Mouse (Mus musculus): ENCODE measurements around the gene Gabpb2. TPM values are rescaled to one million over a fixed set of nuclear protein-coding genes. Genes with fewer than 3 reads are reported as not detected.

Gabpb2 gene
- polyA plus RNA-seq (2015; fragmentation: Nextera tagmentation; extraction: Ambion mirVana): 4.3 and 4.7 TPM in 2 replicates

DNA sequence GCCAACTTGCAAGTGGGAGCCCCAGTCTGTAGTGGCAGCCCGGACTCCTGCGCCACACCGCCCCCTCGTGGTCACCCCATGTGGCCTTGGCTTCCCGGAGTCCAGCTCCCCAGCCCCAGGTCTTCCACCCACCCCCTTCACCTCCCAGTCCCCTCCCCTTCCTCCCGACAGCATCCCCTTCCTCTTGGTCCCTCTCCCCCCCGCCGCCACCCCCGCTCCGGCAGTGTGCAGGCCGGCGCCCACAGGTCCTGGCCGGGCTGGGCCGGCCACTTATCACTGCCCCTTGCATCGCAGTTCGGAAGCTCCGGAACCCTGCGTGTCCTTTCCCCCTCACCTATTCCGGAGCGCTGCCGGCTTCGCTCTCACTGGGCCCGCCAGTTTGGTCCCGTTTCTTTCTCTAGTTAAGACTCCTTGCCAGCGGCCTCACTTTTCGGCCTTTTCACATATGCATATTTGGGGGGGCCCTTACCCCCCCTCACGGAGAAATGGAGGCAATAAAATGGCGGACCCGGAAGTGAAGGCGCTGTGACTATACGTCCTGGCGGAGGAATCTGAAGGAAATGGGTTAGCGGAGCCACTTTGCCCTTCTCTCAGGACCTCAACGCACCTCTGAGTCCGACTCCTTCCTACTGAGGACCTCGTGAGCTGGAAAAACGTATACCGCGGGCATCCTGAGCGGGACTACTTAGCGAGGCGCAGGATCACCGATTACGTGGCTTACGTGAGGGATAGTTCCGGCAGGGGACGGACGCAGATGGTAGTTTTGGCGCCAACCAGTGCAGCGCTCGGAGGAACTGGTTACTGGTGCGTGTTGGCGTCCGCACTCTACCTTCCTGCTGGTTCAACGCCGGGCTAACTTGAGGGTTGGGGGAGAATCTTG is at the start of gene Gabpb2:
Gene Gabpb2, minus strand, starts transcription at position 662 of the 880 bp plus-strand sequence.
- 2% methylated on average over 56 of the region's 56 CpGs for WGBS
- TF ChIP-seq CTCF (IDR thresholded peaks at IDR 0.05) (peak; percentile 92), EP300 (IDR thresholded peaks at IDR 0.05) (peak; percentile 51; the same call in 1 of the 2 replicates)
- Histone ChIP-seq H3K9me3 (ENCODE audit: low read length) (no peaks in the 10 kb centered on the region), H3K4me2 (replicated peaks; ENCODE audit: low read depth, low read length) (peak within 1 kb of the TSS; percentile 59), H3K27me3 (replicated peaks; ENCODE audit: insufficient read depth, low read length) (no peaks in the 10 kb centered on the region), H3K9ac (replicated peaks; ENCODE audit: low read depth) (peak within 1 kb of the TSS; percentile 78), H3K36me3 (ENCODE audit: insufficient read depth, low read length) (0 out of 2 replicates have a peak, but pooled peaks cover 4% of the 10 kb centered on the region), H3K4me3 (ENCODE audit: low read depth, low read length) (peak within 1 kb of the TSS; percentile 85), H3K27ac (ENCODE audit: low read length) (peak within 1 kb of the TSS; percentile 99), H3K4me1 (ENCODE audit: insufficient read depth, low read depth, low read length) (peaks cover 14% of the 10 kb centered on the region; the same call in 1 of the 2 replicates)
- peak; percentile 94 for ATAC-seq
- DNase-seq (ENCODE audit: low spot score): peak; percentile 97

DNA sequence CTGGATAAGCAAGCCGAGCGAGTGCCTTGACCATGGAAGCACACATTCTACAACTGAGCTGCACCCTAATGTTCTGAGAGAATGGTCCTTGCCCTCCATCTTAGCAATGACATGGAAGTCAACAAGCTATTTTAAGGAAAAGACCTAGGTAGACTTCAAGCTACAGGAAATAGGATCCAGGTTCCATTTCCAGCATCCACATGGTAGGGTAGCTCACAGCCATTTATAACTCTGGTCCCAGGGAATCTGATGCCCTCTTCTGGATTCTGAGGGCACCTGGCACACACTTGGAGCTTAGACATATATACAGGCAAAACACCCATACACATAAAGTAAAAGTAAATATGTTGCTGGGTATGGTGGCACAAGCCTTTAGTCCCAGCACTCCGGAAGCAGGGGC is 48.3 kb upstream of the Gabpb2 start:
- DNase-seq (ENCODE audit: low spot score): no peak
- TF ChIP-seq EP300 (IDR thresholded peaks at IDR 0.05) (no peak), CTCF (IDR thresholded peaks at IDR 0.05) (no peak)

DNA sequence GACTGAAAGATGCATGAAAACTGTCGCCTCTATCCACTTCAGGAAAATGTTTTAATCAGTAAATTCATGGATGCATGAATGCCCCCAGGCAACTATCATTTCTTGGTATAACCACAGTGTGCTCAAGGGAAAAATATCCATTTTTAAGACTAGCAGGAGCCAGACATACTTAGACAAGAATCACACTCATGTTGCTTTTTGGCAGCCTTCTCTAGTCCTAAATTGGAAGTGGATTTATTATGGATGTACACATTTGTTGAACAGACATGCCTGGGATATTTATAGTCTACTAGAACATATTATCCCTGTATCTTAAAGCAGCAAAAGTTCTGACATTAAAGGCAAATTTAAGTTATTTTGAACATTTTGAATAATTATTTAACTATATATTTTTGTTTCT is 47.0 kb upstream of the Gabpb2 start:
- H3K9ac ChIP-seq (replicated peaks; ENCODE audit: low read depth): no peak overlapping the region
- WGBS: 80% methylated on average over 1 of the region's 1 CpGs
- H3K9me3 ChIP-seq (ENCODE audit: low read length): no peaks in the 10 kb centered on the region
- DNase-seq (ENCODE audit: low spot score): no peak
- no peaks in the 10 kb centered on the region for H3K4me1 ChIP-seq (ENCODE audit: insufficient read depth, low read depth, low read length)
- TF ChIP-seq CTCF (IDR thresholded peaks at IDR 0.05): no peak
- TF ChIP-seq EP300 (IDR thresholded peaks at IDR 0.05): no peak
- no peak for ATAC-seq
- no peak overlapping the region for H3K4me3 ChIP-seq (ENCODE audit: low read depth, low read length)
- H3K27ac ChIP-seq (ENCODE audit: low read length): no peak overlapping the region
- H3K36me3 ChIP-seq (ENCODE audit: insufficient read depth, low read length): peaks cover 23% of the 10 kb centered on the region
- H3K4me2 ChIP-seq (replicated peaks; ENCODE audit: low read depth, low read length): no peak overlapping the region
- no peaks in the 10 kb centered on the region for H3K27me3 ChIP-seq (replicated peaks; ENCODE audit: insufficient read depth, low read length)

More for the DNA sequence above, 48.3 kb upstream of the Gabpb2 start:
- WGBS: 93% methylated on average over 3 of the region's 3 CpGs
- no peak overlapping the region for H3K9ac ChIP-seq (replicated peaks; ENCODE audit: low read depth)
- ATAC-seq: no peak
- H3K36me3 ChIP-seq (ENCODE audit: insufficient read depth, low read length): peaks cover 13% of the 10 kb centered on the region
- H3K9me3 ChIP-seq (ENCODE audit: low read length): no peaks in the 10 kb centered on the region
- no peak overlapping the region for H3K4me3 ChIP-seq (ENCODE audit: low read depth, low read length)
- H3K4me1 ChIP-seq (ENCODE audit: insufficient read depth, low read depth, low read length): no peaks in the 10 kb centered on the region
- no peak overlapping the region for H3K27ac ChIP-seq (ENCODE audit: low read length)
- no peak overlapping the region for H3K4me2 ChIP-seq (replicated peaks; ENCODE audit: low read depth, low read length)
- H3K27me3 ChIP-seq (replicated peaks; ENCODE audit: insufficient read depth, low read length): no peaks in the 10 kb centered on the region

DNA sequence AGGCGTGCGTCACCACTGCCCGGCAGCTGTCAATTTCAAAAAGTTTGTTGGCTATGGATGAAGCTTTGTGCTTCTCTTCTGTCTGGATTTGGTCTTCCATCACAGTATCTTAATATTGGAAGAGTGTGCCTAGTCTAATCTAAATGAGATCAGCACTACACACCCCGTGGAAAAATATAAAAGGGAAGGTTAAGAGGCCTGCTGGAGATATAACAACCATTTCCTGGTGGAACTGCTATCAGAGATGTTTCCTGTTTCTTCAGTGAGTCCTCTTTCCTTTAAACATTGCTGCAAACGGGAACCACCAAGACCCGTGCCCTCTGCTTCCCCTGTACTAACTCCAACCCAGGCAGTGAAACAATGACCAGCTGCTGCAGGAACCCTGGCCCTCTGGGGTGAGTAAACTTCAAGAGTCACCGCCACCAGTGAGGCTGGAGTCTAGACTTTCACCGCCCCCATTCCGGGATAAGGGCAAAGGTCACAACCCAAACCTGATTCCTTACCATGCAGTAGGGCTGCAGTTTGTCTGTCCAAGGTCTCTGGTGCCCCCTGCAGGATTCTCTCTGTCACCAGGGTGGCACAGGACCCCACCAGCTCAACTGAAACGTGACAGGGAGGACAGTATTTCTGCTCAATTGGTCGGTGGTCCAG is 45.5 kb upstream of the Gabpb2 start:
- Histone ChIP-seq H3K36me3 (ENCODE audit: insufficient read depth, low read length) (peaks cover 29% of the 10 kb centered on the region), H3K9me3 (ENCODE audit: low read length) (no peaks in the 10 kb centered on the region), H3K4me2 (replicated peaks; ENCODE audit: low read depth, low read length) (no peak overlapping the region), H3K9ac (replicated peaks; ENCODE audit: low read depth) (no peak overlapping the region), H3K27ac (ENCODE audit: low read length) (no peak overlapping the region), H3K27me3 (replicated peaks; ENCODE audit: insufficient read depth, low read length) (no peaks in the 10 kb centered on the region), H3K4me1 (ENCODE audit: insufficient read depth, low read depth, low read length) (no peaks in the 10 kb centered on the region), H3K4me3 (ENCODE audit: low read depth, low read length) (no peak overlapping the region)
- 43% methylated on average over 11 of the region's 11 CpGs for WGBS
- DNase-seq (ENCODE audit: low spot score): peak; percentile 67
- ATAC-seq: peak; percentile 81
- no peak for TF ChIP-seq EP300 (IDR thresholded peaks at IDR 0.05)
- TF ChIP-seq CTCF (IDR thresholded peaks at IDR 0.05): peak; percentile 86

DNA sequence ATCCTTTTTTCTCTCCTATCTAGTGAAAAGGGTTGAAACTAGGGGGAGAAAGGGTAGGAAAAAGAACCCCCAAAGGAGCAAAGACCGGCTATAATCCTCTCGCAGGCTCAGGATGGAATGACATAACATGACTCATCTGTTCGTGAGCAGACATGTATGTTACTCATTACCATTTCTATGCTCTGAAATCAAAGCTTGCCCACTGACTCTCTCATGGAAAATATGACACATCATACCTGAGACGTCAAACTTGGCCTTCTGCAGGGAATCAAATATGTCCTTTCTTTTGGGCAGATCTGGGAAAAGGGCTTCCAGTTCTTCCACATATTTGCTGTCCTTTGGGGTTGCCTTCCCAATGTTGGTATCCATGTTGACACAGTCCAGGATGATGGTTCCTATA is 44.3 kb upstream of the Gabpb2 start:
- no peaks in the 10 kb centered on the region for H3K4me1 ChIP-seq (ENCODE audit: insufficient read depth, low read depth, low read length)
- DNase-seq (ENCODE audit: low spot score) (no peak), ATAC-seq (no peak)
- H3K9me3 ChIP-seq (ENCODE audit: low read length): no peaks in the 10 kb centered on the region
- WGBS: 89% methylated on average over 4 of the region's 4 CpGs
- H3K4me3 ChIP-seq (ENCODE audit: low read depth, low read length): no peak overlapping the region
- H3K4me2 ChIP-seq (replicated peaks; ENCODE audit: low read depth, low read length): no peak overlapping the region
- no peaks in the 10 kb centered on the region for H3K27me3 ChIP-seq (replicated peaks; ENCODE audit: insufficient read depth, low read length)
- peaks cover 32% of the 10 kb centered on the region for H3K36me3 ChIP-seq (ENCODE audit: insufficient read depth, low read length)
- H3K27ac ChIP-seq (ENCODE audit: low read length): no peak overlapping the region
- TF ChIP-seq CTCF (IDR thresholded peaks at IDR 0.05) (no peak), EP300 (IDR thresholded peaks at IDR 0.05) (no peak)
- no peak overlapping the region for H3K9ac ChIP-seq (replicated peaks; ENCODE audit: low read depth)

DNA sequence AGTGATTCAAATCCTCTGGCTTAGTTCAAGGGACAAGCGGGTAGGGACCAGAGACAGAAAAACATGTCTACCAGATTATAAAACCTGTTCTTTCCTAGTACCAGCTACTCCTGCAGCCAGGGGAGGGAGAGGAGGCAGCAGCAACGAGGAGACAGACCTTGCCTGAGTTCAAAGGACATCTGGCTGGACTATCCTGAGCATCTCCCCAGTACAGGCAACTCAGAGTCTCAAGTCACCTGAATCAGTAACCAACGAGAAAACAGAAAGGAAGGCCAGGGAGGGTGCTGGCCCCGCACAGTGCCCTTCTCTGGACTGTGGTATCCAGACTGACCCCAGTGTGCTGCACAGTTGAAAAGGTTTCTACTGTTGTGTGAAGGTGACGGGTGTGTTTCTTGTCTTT is 39.2 kb upstream of the Gabpb2 start:
- H3K36me3 ChIP-seq (ENCODE audit: insufficient read depth, low read length): peaks cover 47% of the 10 kb centered on the region

More for the DNA sequence above, 39.2 kb upstream of the Gabpb2 start:
- no peak for ATAC-seq
- no peak for TF ChIP-seq CTCF (IDR thresholded peaks at IDR 0.05)
- no peak for TF ChIP-seq EP300 (IDR thresholded peaks at IDR 0.05)
- Histone ChIP-seq H3K4me3 (ENCODE audit: low read depth, low read length) (no peak overlapping the region), H3K9me3 (ENCODE audit: low read length) (no peaks in the 10 kb centered on the region), H3K27me3 (replicated peaks; ENCODE audit: insufficient read depth, low read length) (no peaks in the 10 kb centered on the region), H3K27ac (ENCODE audit: low read length) (no peak overlapping the region), H3K9ac (replicated peaks; ENCODE audit: low read depth) (no peak overlapping the region), H3K4me2 (replicated peaks; ENCODE audit: low read depth, low read length) (no peak overlapping the region), H3K4me1 (ENCODE audit: insufficient read depth, low read depth, low read length) (no peaks in the 10 kb centered on the region)
- no peak for DNase-seq (ENCODE audit: low spot score)
- 84% methylated on average over 5 of the region's 5 CpGs for WGBS

Measured in lung, postnatal 0 days (tissue).